Comparison of ENCODE assay signal across 19 mouse cellular contexts in genomic region chr9:71874761-71875160, GRCm38 (mm10).
DNase-seq lines count a peak whose midpoint lies in the region; ATAC-seq and TF ChIP-seq lines count a peak whose summit lies in the region.
"Had no signal": no experiment of that assay in that cellular context is flagged by ENCODE, and none has a peak within 500 bp of the region (broad histone marks: within the 10 kb centered on the region; RNA-seq: fewer than 3 reads in every experiment).

No protein-coding gene starts in this region.

- no peaks in the 10 kb centered on the region for H3K9me3 ChIP-seq in hindbrain, embryonic 15.5 days
- no peaks in the 10 kb centered on the region for H3K9me3 ChIP-seq in hindbrain, embryonic 16.5 days (ENCODE audit: control insufficient read depth, low read length)
- no peaks in the 10 kb centered on the region for H3K9me3 ChIP-seq in kidney, embryonic 16.5 days (ENCODE audit: low read length)

- DNase-seq in CD4-positive, CD25-positive, alpha-beta regulatory T cell, adult 2 months (ENCODE audit: low read depth, low spot score) = peak; percentile 4
- DNase-seq in lung, postnatal 10 days = peak; percentile 66
- DNase-seq in frontal cortex, adult 2 months (ENCODE audit: extremely low spot score in 1 of 2, low spot score in 1 of 2) = no peak
- DNase-seq: adrenal gland, postnatal 25 days; cerebellum, postnatal 14 days; gastrocnemius, postnatal 10 days; kidney, postnatal 14 days; layer of hippocampus, adult 9-11 months; spleen, adult 18-20 months; thymus, postnatal 4 days had no signal

- WGBS in hindbrain, embryonic 15.5 days = 74% methylated on average over 2 of the region's 2 CpGs
- 77% methylated on average over 2 of the region's 2 CpGs for WGBS in hindbrain, embryonic 16.5 days
- WGBS in kidney, embryonic 16.5 days = 65% methylated on average over 2 of the region's 2 CpGs

- TF ChIP-seq CTCF in cortical plate, adult 2 months (IDR thresholded peaks at IDR 0.05; ENCODE audit: extremely low read depth, insufficient read depth, low read length) = no peak

- no peak overlapping the region for H3K4me3 ChIP-seq in hindbrain, embryonic 15.5 days
- H3K4me3 ChIP-seq in hindbrain, embryonic 16.5 days (ENCODE audit: low read length) = no peak overlapping the region
- H3K4me3 ChIP-seq in cortical plate, adult 2 months (ENCODE audit: insufficient read depth, low read length) = no peak overlapping the region
- H3K4me3 ChIP-seq in kidney, embryonic 16.5 days (ENCODE audit: low read length) = no peak overlapping the region
- H3K4me3 ChIP-seq: neural tube, embryonic 13.5 days had no signal

- no peak overlapping the region for H3K4me2 ChIP-seq in hindbrain, embryonic 15.5 days
- no peak overlapping the region for H3K4me2 ChIP-seq in hindbrain, embryonic 16.5 days (ENCODE audit: low read length)
- H3K4me2 ChIP-seq in kidney, embryonic 16.5 days (replicated peaks; ENCODE audit: low read depth, low read length) = no peak overlapping the region
- H3K4me2 ChIP-seq: neural tube, embryonic 13.5 days had no signal

- H3K27ac ChIP-seq in hindbrain, embryonic 15.5 days (replicated peaks) = 0 out of 2 replicates have a peak overlapping the region, but pooled peaks have one; percentile 19
- no peak overlapping the region for H3K27ac ChIP-seq in hindbrain, embryonic 16.5 days (ENCODE audit: low read depth, low read length)
- peak overlapping the region; percentile 6; the same call in 1 of the 2 replicates for H3K27ac ChIP-seq in cortical plate, adult 2 months (ENCODE audit: insufficient read depth, low read length)
- no peak overlapping the region for H3K27ac ChIP-seq in kidney, embryonic 16.5 days (ENCODE audit: low read length)
- H3K27ac ChIP-seq: neural tube, embryonic 13.5 days; stomach, postnatal 0 days had no signal

- no peaks in the 10 kb centered on the region for H3K27me3 ChIP-seq in hindbrain, embryonic 15.5 days
- H3K27me3 ChIP-seq in hindbrain, embryonic 16.5 days (replicated peaks; ENCODE audit: control insufficient read depth, insufficient read depth, low read length) = no peaks in the 10 kb centered on the region
- H3K27me3 ChIP-seq in kidney, embryonic 16.5 days (ENCODE audit: insufficient read depth, low read length) = no peaks in the 10 kb centered on the region
- H3K27me3 ChIP-seq: neural tube, embryonic 13.5 days had no signal

- no peak for TF ChIP-seq POLR2A in cortical plate, adult 2 months (IDR thresholded peaks at IDR 0.05; ENCODE audit: extremely low read depth, insufficient read depth, low read length)

- H3K36me3 ChIP-seq in hindbrain, embryonic 15.5 days = 0 out of 2 replicates have a peak, but pooled peaks cover 10% of the 10 kb centered on the region
- H3K36me3 ChIP-seq in hindbrain, embryonic 16.5 days (ENCODE audit: control insufficient read depth, insufficient read depth, low read length) = 0 out of 2 replicates have a peak, but pooled peaks cover 8% of the 10 kb centered on the region
- peaks cover 27% of the 10 kb centered on the region for H3K36me3 ChIP-seq in kidney, embryonic 16.5 days (ENCODE audit: insufficient read depth, low read length)

- peaks cover 15% of the 10 kb centered on the region; the same call in 1 of the 2 replicates for H3K4me1 ChIP-seq in hindbrain, embryonic 15.5 days (replicated peaks)
- no peaks in the 10 kb centered on the region for H3K4me1 ChIP-seq in hindbrain, embryonic 16.5 days (ENCODE audit: control insufficient read depth, insufficient read depth, low read depth, low read length)
- no peaks in the 10 kb centered on the region; the same call in 1 of the 2 replicates for H3K4me1 ChIP-seq in cortical plate, adult 2 months (ENCODE audit: control insufficient read depth, insufficient read depth, low read length)
- 0 out of 2 replicates have a peak, but pooled peaks cover 3% of the 10 kb centered on the region for H3K4me1 ChIP-seq in kidney, embryonic 16.5 days (ENCODE audit: insufficient read depth, low read length)

- no peak overlapping the region for H3K9ac ChIP-seq in hindbrain, embryonic 15.5 days
- H3K9ac ChIP-seq in hindbrain, embryonic 16.5 days (ENCODE audit: low read depth, low read length) = no peak overlapping the region
- H3K9ac ChIP-seq in kidney, embryonic 16.5 days (replicated peaks; ENCODE audit: low read length) = no peak overlapping the region
- H3K9ac ChIP-seq: neural tube, embryonic 13.5 days had no signal

- no peak for ATAC-seq in CD4-positive, CD25-positive, alpha-beta regulatory T cell, adult 4 months
- no peak for ATAC-seq in hindbrain, embryonic 15.5 days (ENCODE audit: low FRiP score, low read depth)
- no peak for ATAC-seq in hindbrain, embryonic 16.5 days
- no peak for ATAC-seq in kidney, embryonic 16.5 days (ENCODE audit: low FRiP score, low TSS enrichment)
- ATAC-seq: intestine, embryonic 16.5 days; midbrain, embryonic 16.5 days had no signal

Comparison
In these comparisons a context has a peak if more than half of its experiments do, and no peak if none do; other contexts are left out.
1. H3K27ac ChIP-seq: peak in hindbrain, embryonic 15.5 days (single experiment) and cortical plate, adult 2 months (single experiment); none in hindbrain, embryonic 16.5 days (single experiment) and kidney, embryonic 16.5 days (single experiment).
2. DNase-seq: peak in CD4-positive, CD25-positive, alpha-beta regulatory T cell, adult 2 months (single experiment) and lung, postnatal 10 days (single experiment); none in frontal cortex, adult 2 months (0 of 2).